ENCODE assay signal across 9 mouse cellular contexts in the genomic region with DNA sequence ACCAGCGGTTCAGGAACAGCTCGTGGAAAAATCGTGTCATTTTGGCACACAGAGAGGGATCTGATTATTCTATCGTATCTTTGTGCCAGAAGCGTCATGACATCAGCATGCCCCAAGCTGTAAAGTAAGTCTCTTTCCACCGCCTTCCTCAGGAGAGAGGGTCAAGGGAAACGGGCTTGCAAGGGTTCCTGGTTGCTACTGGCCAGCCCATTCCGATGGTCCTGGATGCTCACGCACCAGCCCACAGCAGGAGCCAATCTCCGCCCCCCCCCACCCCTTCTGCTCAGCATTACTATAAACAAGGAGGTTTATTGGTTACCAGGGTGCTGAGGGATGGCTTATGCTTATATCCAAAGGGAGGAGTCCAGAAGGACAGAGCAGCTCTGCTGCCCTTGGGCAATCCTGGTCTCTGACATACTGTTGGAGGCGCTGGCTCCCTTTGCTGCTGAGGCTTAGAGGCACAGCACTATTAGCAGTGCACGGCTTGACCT. TPM values are rescaled to one million over a fixed set of nuclear protein-coding genes. Genes with fewer than 3 reads are reported as not detected.
DNase-seq lines count a peak whose midpoint lies in the region; ATAC-seq and TF ChIP-seq lines count a peak whose summit lies in the region.
"Had no signal": no experiment of that assay in that cellular context is flagged by ENCODE, and none has a peak within 500 bp of the region (broad histone marks: within the 10 kb centered on the region; RNA-seq: fewer than 3 reads in every experiment).

No protein-coding gene starts in this region.

- no peaks in the 10 kb centered on the region for H3K27me3 ChIP-seq in heart, adult 2 months (ENCODE audit: control insufficient read depth, insufficient read depth, low read length)
- no peaks in the 10 kb centered on the region for H3K27me3 ChIP-seq in kidney, adult 2 months (replicated peaks; ENCODE audit: control insufficient read depth, insufficient read depth, low read length)
- no peaks in the 10 kb centered on the region for H3K27me3 ChIP-seq in lung, embryonic 15.5 days

- intact Hi-C loops in heart, adult 2 months (cut with DNase I): loop anchor here (5.0 to 10.0 kb wide), 2 partner anchors 385 to 953 kb away; partner anchors contain the start of genes Irak4 and Pus7l

- H3K9me3 ChIP-seq in lung, embryonic 15.5 days: no peaks in the 10 kb centered on the region

- H3K4me3 ChIP-seq in brown adipose tissue, adult 24 weeks (ENCODE audit: insufficient read depth, low read depth, low read length): peak overlapping the region; percentile 8
- peak overlapping the region; percentile 36 for H3K4me3 ChIP-seq in heart, adult 2 months
- peak overlapping the region; percentile 30 for H3K4me3 ChIP-seq in kidney, adult 2 months (ENCODE audit: insufficient read depth, low read depth, low read length)
- H3K4me3 ChIP-seq in lung, embryonic 15.5 days: peak overlapping the region; percentile 35

- DNase-seq in kidney, adult 11 months: peak; percentile 27
- no peak for DNase-seq in kidney, adult 9 months
- DNase-seq in heart, adult 2 months: peak; percentile 37 to 42
- peak; percentile 27 for DNase-seq in kidney, adult 2 months
- peak; percentile 49 for DNase-seq in retina, postnatal 7 days (ENCODE audit: low read depth, low spot score)

- no peak for TF ChIP-seq EP300 in heart, adult 2 months (IDR thresholded peaks at IDR 0.05; ENCODE audit: insufficient read depth, low read depth, low read length)

- H3K4me2 ChIP-seq in lung, embryonic 15.5 days: peak overlapping the region; percentile 63

- WGBS in heart, adult 2 months: 6% methylated on average over 12 of the region's 12 CpGs
- WGBS in kidney, adult 2 months: 14% methylated on average over 12 of the region's 12 CpGs
- 5% methylated on average over 12 of the region's 12 CpGs for WGBS in lung, embryonic 15.5 days

- H3K79me2 ChIP-seq in heart, adult 2 months (replicated peaks; ENCODE audit: control insufficient read depth, insufficient read depth, low read length): no peaks in the 10 kb centered on the region

- TF ChIP-seq POLR2A in heart, adult 2 months (IDR thresholded peaks at IDR 0.05; ENCODE audit: insufficient read depth, low read depth, low read length): no peak
- TF ChIP-seq POLR2A in kidney, adult 2 months (IDR thresholded peaks at IDR 0.05; ENCODE audit: low read depth, low read length): no peak

- no peak overlapping the region for H3K27ac ChIP-seq in brown adipose tissue, adult 24 weeks (replicated peaks; ENCODE audit: low read depth, low read length)
- H3K27ac ChIP-seq in heart, adult 2 months: no peak overlapping the region
- H3K27ac ChIP-seq in kidney, adult 2 months (ENCODE audit: insufficient read depth, low read depth, low read length): no peak overlapping the region
- H3K27ac ChIP-seq in lung, embryonic 15.5 days: peak overlapping the region; percentile 62

- H3K9ac ChIP-seq in heart, adult 2 months (ENCODE audit: low read depth, low read length): peak overlapping the region; percentile 7; the same call in 1 of the 2 replicates
- H3K9ac ChIP-seq in lung, embryonic 15.5 days: peak overlapping the region; percentile 34

- H3K36me3 ChIP-seq in heart, adult 2 months (ENCODE audit: control insufficient read depth, insufficient read depth, low read length): peaks cover 2% of the 10 kb centered on the region; the same call in 1 of the 2 replicates
- H3K36me3 ChIP-seq in kidney, adult 2 months (ENCODE audit: control insufficient read depth, insufficient read depth, low read length): no peaks in the 10 kb centered on the region
- no peaks in the 10 kb centered on the region for H3K36me3 ChIP-seq in lung, embryonic 15.5 days

- peak; percentile 41 for TF ChIP-seq CTCF in heart, adult 2 months (IDR thresholded peaks at IDR 0.05)
- 0 out of 2 replicates have a peak, but pooled peaks have one; percentile 21 for TF ChIP-seq CTCF in kidney, adult 2 months (conservative IDR thresholded peaks at IDR 0.05; ENCODE audit: insufficient read depth, insufficient read length, low read depth, low read length)

- H3K4me1 ChIP-seq in brown adipose tissue, adult 24 weeks (ENCODE audit: control insufficient read depth, insufficient read depth, insufficient read length, low read length): peaks cover 4% of the 10 kb centered on the region; the same call in 1 of the 2 replicates
- H3K4me1 ChIP-seq in heart, adult 2 months (ENCODE audit: control insufficient read depth, insufficient read depth, low read length): peaks cover 8% of the 10 kb centered on the region
- H3K4me1 ChIP-seq in kidney, adult 2 months (ENCODE audit: control insufficient read depth, insufficient read depth, low read length): peaks cover 12% of the 10 kb centered on the region
- peaks cover 61% of the 10 kb centered on the region for H3K4me1 ChIP-seq in lung, embryonic 15.5 days

- ATAC-seq in lung, embryonic 15.5 days (ENCODE audit: borderline replicate concordance, extremely low read depth, low FRiP score, low TSS enrichment): peak; percentile 78
- ATAC-seq in monocyte, adult 5-6 weeks (replicated peaks; ENCODE audit: insufficient number of reproducible peaks, low FRiP score, low TSS enrichment, poor library complexity, severe bottlenecking): no peak

RNA-seq across cellular contexts. Expression of gene Prickle1, which starts 3.8 kb away (rescaled TPM):
- 2.0 and 2.4 TPM in 2 replicates for polyA plus RNA-seq in brown adipose tissue, adult 24 weeks (2012; ENCODE audit: insufficient read depth, insufficient read length, missing spikeins)
- total RNA-seq in heart, adult 2 months (2021): 10 to 100 TPM; 11.2 to 18.6 TPM
- polyA plus RNA-seq in heart, adult 2 months (2012; rRNA removed): 8.6 and 11.5 TPM in 2 replicates
- 5.9 and 6.1 TPM in 2 replicates for polyA plus RNA-seq in kidney, adult 2 months (2012; rRNA removed)
- polyA plus RNA-seq in lung, embryonic 15.5 days (2015; fragmentation: Nextera tagmentation; extraction: Ambion mirVana): 22.2 and 23.6 TPM in 2 replicates
- 0.19 TPM in 1 of 3 replicates, not detected in the others for total RNA-seq in monocyte, adult 5-6 weeks (2017)
- total RNA-seq: MEL had no signal
